Mouse (Mus musculus) CD8-positive naive resting alpha-beta T cell, adult 57 days (primary cell): ENCODE results near the gene Dag1. TPM values are rescaled to one million over a fixed set of nuclear protein-coding genes. Genes with fewer than 3 reads are reported as not detected.

Experiments used
- total RNA-seq: library from RNA; stranded (reverse); gene quantifications from one replicate; pipeline ENCODE4 v1.2.4, GENCODE M21; 2023

Gene Dag1
- total RNA-seq, result 33.8 TPM

GRCm38 (mm10) chr9:108263690-108264190, at the start of gene Dag1:
TSS of gene Dag1 (minus strand) at chr9:108263958.

GRCm38 (mm10) chr9:108305629-108306520, 42.1 kb upstream of the Dag1 start, which contains the start of the genes Rhoa and Tcta:
TSS of gene Rhoa (plus strand) at chr9:108306129.
TSS of gene Tcta (minus strand) at chr9:108306160.

GRCm38 (mm10) chr9:108296453-108297355, 32.9 kb upstream of the Dag1 start, which contains the start of gene Amt:
TSS of gene Amt (plus strand) at chr9:108296853.

GRCm38 (mm10) chr9:108290016-108290750, 26.4 kb upstream of the Dag1 start, which contains the start of gene Nicn1:
TSS of gene Nicn1 (plus strand) at chr9:108290429.

GRCm38 (mm10) chr9:108189787-108190679, 73.7 kb downstream of the Dag1 start, which contains the start of gene Bsn:
TSS of gene Bsn (minus strand) at chr9:108190384.

Other genes starting within 250 kb of the Dag1 start
- 21.2 TPM for gene Gmppb, start 214.7 kb downstream of the Dag1 start, total RNA-seq
- 7.0 TPM for gene Amigo3, start 210.8 kb downstream of the Dag1 start, total RNA-seq
- gene Mst1, start 183.5 kb downstream of the Dag1 start, total RNA-seq, result 0.52 TPM
- gene Rnf123, start 180.6 kb downstream of the Dag1 start, total RNA-seq, result 181 TPM
- gene Apeh, start 169.4 kb downstream of the Dag1 start, total RNA-seq, result 111 TPM
- 0.64 TPM for gene Bsn, start 73.6 kb downstream of the Dag1 start, total RNA-seq
- gene Nicn1, start 26.5 kb upstream of the Dag1 start, total RNA-seq, result 3.4 TPM
- 2.9 TPM for gene Amt, start 32.9 kb upstream of the Dag1 start, total RNA-seq
- gene Rhoa, start 42.2 kb upstream of the Dag1 start, total RNA-seq, result 365 TPM
- 8.1 TPM for gene Tcta, start 42.2 kb upstream of the Dag1 start, total RNA-seq
- gene Gpx1, start 74.9 kb upstream of the Dag1 start, total RNA-seq, result 217 TPM
- gene Usp4, start 83.9 kb upstream of the Dag1 start, total RNA-seq, result 150 TPM
- 5.4 TPM for gene 1700102P08Rik, start 128.8 kb upstream of the Dag1 start, total RNA-seq
- not detected for gene Ccdc36, start 164.5 kb upstream of the Dag1 start, total RNA-seq
- not detected for gene BC048562, start 172.5 kb upstream of the Dag1 start, total RNA-seq
- gene Ccdc71, start 196.6 kb upstream of the Dag1 start, total RNA-seq, result 35.5 TPM
- 5.8 TPM for gene Klhdc8b, start 197.6 kb upstream of the Dag1 start, total RNA-seq
- gene Lamb2, start 215.8 kb upstream of the Dag1 start, total RNA-seq, result 0.15 TPM
- gene Usp19, start 226.6 kb upstream of the Dag1 start, total RNA-seq, result 285 TPM
- gene Qars, start 243.7 kb upstream of the Dag1 start, total RNA-seq, result 183 TPM